Mouse (Mus musculus): ENCODE data around the gene Ptrh2. TPM values are rescaled to one million over a fixed set of nuclear protein-coding genes. Genes with fewer than 3 reads are reported as not detected.
A peak's percentile ranks its signal among the peaks of the same experiment; 100 is the strongest.

The Ptrh2 gene
- 24.4 and 30.2 TPM in 2 replicates for polyA plus RNA-seq (2016; fragmentation: Nextera tagmentation; extraction: Ambion mirVana)

DNA sequence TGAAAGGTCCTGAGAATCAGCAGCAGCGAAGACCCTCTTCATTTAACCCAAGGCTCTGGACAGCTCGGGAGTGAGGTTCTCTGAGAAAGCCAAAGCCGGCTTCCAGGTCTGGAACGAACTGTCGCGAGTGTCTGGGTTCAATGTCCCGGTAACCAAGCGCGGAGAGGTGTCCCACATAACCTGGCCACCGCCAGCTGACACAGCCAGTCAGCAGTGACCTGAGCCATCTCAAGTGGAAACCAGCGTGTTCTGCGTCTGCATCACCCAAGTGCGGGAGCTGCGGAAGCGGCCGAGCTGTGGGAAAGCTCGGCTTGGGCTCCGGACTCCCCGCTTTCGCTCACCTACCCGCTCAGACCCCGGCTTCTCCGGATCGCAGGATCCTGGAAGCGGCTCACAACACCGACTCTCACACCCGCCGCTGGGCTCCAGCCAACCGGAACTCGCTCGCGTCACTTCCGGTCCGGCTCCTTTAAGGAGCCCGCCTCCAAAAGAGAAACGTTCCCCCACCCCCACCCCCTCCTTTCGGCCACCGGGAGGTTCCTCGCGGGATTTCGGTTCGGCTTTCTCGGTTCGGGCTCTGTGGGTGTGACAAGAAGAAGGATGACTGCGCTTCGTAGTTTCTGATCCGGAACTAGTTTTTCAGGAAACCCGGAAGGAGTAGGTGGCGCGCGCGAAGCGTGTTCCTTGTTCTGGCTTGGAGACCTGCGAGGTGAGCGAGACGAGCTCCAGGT is at the start of gene Ptrh2, which contains the start of gene Vmp1:
TSS of gene Ptrh2 (plus strand) at position 591 of the 731 bp plus-strand sequence.
TSS of gene Vmp1 (minus strand) at position 442 of the 731 bp plus-strand sequence.
- peak within 1 kb of the TSS; percentile 91 for H3K27ac ChIP-seq
- H3K36me3 ChIP-seq, result peaks cover 13% of the 10 kb centered on the region
- H3K9me3 ChIP-seq, result no peaks in the 10 kb centered on the region
- peak; percentile 97 for DNase-seq (ENCODE audit: low spot score)
- H3K4me1 ChIP-seq, result peaks cover 27% of the 10 kb centered on the region
- H3K4me3 ChIP-seq, result peak within 1 kb of the TSS; percentile 87
- H3K27me3 ChIP-seq (ENCODE audit: insufficient read depth, poor library complexity, severe bottlenecking), result no peaks in the 10 kb centered on the region
- WGBS, result under 1% methylated on average over 56 of the region's 56 CpGs

DNA sequence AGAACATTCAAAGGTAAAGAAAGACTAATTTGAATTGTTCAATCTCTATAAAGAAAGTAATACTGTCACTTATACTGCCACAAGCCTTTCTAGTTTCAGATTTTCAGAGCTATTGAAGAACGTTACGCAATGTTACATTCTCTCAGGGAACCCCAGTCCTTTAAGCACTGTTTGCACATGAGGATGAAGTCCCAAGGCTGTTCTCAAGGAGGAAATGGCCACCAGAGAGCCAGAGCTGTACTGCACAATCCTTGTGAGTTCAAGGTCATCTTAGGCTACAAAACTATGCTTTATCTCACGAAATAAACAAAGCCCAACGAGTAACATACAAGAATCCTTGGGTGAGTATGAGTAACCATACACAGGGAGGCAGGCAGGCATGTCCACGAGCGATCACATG is 49.4 kb upstream of the Ptrh2 start:
- Histone ChIP-seq H3K4me1 (no peaks in the 10 kb centered on the region; the same call in 1 of the 2 replicates), H3K4me3 (no peak overlapping the region), H3K27ac (no peak overlapping the region), H3K36me3 (peaks cover 26% of the 10 kb centered on the region), H3K9me3 (no peaks in the 10 kb centered on the region), H3K27me3 (ENCODE audit: insufficient read depth, poor library complexity, severe bottlenecking) (no peaks in the 10 kb centered on the region)
- WGBS, result 91% methylated on average over 6 of the region's 6 CpGs
- DNase-seq (ENCODE audit: low spot score), result no peak

DNA sequence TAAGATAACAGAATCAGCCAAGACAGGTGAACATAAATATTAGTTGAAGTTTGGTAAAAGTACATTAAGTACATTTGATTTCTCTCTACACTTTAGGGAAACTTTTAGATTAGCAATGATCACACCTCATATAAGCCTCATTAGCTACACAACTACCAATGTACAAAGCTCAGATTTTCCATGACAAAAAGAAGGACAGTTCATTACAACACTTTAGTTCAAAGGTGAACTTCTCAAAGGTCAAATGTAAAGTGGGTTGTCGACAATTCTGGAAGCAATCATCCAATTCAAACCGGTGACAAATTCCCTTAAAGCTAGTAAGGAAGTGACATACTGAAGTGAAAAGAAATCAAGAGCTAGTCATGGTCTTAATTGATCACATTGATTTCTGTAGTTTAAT is 46.1 kb upstream of the Ptrh2 start:
- Histone ChIP-seq H3K4me3 (no peak overlapping the region), H3K36me3 (peaks cover 19% of the 10 kb centered on the region), H3K9me3 (no peaks in the 10 kb centered on the region), H3K4me1 (no peaks in the 10 kb centered on the region), H3K27ac (no peak overlapping the region), H3K27me3 (ENCODE audit: insufficient read depth, poor library complexity, severe bottlenecking) (no peaks in the 10 kb centered on the region)
- DNase-seq (ENCODE audit: low spot score), result no peak
- 64% methylated on average over 2 of the region's 2 CpGs for WGBS

- Histone ChIP-seq H3K4me3 (no peak overlapping the region), H3K36me3 (peaks cover 14% of the 10 kb centered on the region; the same call in 1 of the 2 replicates), H3K9me3 (no peaks in the 10 kb centered on the region), H3K27me3 (ENCODE audit: insufficient read depth, poor library complexity, severe bottlenecking) (no peaks in the 10 kb centered on the region), H3K27ac (no peak overlapping the region), H3K4me1 (peaks cover 8% of the 10 kb centered on the region; the same call in 1 of the 2 replicates)
- no peak for DNase-seq (ENCODE audit: low spot score)
- WGBS, result 82% methylated on average over 4 of the region's 4 CpGs
Observed at GRCm38 (mm10) chr11:86641714-86642113, 42.1 kb upstream of the Ptrh2 start.

- no peaks in the 10 kb centered on the region for H3K9me3 ChIP-seq
- H3K4me1 ChIP-seq, result peaks cover 11% of the 10 kb centered on the region
- no peak for DNase-seq (ENCODE audit: low spot score)
- H3K4me3 ChIP-seq, result no peak overlapping the region
- H3K27me3 ChIP-seq (ENCODE audit: insufficient read depth, poor library complexity, severe bottlenecking), result no peaks in the 10 kb centered on the region
- H3K36me3 ChIP-seq, result peaks cover 14% of the 10 kb centered on the region; the same call in 1 of the 2 replicates
- 94% methylated on average over 4 of the region's 4 CpGs for WGBS
- no peak overlapping the region for H3K27ac ChIP-seq
Observed at GRCm38 (mm10) chr11:86644553-86644952, 39.2 kb upstream of the Ptrh2 start.

DNA sequence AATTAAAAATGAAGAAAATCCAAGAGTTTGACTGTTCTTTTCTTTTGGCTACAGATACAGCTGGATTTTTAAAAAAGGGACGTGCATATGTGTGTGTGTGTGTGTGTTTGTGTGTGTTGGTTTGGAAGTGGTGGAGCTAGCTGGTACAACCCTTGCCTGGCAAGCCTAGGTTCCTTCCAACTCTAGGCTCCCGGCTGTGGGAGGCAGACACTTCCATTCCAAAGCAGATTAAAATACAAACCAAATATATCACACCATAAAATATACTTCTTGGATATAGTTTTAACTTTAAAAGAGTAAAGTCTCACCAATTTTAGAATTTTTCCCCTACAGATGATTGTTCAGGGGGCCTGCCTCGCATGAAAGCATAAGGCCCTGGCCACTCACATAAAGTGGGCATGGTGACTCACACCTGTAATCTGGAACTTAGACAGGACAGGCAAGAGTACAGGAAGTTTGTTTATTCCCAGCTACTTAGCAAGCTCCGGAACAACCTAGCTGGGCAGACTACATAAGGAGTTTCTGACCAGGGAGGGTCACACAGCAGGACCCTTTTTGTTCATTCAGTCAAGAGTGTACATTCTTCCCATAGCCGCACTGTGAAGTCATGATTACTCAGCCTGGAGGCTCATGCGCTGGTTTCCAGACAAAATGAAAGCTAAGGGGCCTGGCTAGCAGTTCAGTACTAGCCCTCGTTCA is 37.5 kb upstream of the Ptrh2 start:
- H3K27ac ChIP-seq, result peak overlapping the region; percentile 71
- no peak overlapping the region for H3K4me3 ChIP-seq
- H3K9me3 ChIP-seq, result no peaks in the 10 kb centered on the region
- WGBS, result 39% methylated on average over 7 of the region's 7 CpGs
- no peaks in the 10 kb centered on the region for H3K27me3 ChIP-seq (ENCODE audit: insufficient read depth, poor library complexity, severe bottlenecking)
- peaks cover 14% of the 10 kb centered on the region; the same call in 1 of the 2 replicates for H3K36me3 ChIP-seq
- H3K4me1 ChIP-seq, result peaks cover 11% of the 10 kb centered on the region
- DNase-seq (ENCODE audit: low spot score), result peak; percentile 86

GRCm38 (mm10) chr11:86646885-86647459 is 36.8 kb upstream of the Ptrh2 start:
- Histone ChIP-seq H3K27me3 (ENCODE audit: insufficient read depth, poor library complexity, severe bottlenecking) (no peaks in the 10 kb centered on the region), H3K36me3 (peaks cover 11% of the 10 kb centered on the region; the same call in 1 of the 2 replicates), H3K4me3 (no peak overlapping the region), H3K27ac (peak overlapping the region; percentile 71), H3K4me1 (peaks cover 11% of the 10 kb centered on the region), H3K9me3 (no peaks in the 10 kb centered on the region)
- WGBS, result 79% methylated on average over 3 of the region's 3 CpGs
- no peak for DNase-seq (ENCODE audit: low spot score)

DNA sequence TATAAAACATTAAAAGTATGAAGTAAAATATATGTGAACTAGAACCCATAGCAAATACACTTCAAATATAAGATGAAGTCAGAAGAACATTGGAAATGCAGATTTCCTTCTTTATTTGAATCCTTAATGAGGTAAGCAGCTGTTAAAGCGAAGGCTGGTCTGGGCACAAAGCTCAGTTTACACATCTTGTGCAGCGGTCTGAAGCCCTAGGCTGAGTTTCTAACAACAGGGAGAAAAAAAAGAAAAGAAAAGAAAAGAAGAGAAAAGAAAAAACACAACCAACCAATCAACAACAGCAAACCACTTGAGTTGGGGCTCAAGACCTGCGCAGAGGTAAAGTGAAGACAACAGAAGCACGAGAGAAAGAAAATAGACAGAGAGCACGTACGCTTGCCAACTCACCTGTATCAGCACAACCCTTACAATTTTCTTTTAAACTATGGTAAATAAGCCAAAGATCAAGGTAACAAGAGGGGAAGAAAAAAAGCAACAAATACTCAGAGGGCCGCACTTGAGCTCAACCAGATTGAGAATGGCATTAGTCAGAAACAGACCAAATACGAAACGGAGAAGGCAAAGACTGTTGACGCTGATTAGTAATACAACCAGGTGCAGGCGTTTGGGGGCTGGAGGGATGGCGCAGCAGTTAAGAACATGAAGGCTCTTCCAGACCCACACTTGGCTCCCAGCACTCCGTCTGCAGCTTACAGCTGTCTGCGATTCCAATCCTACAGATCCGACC is 35.9 kb upstream of the Ptrh2 start:
- H3K9me3 ChIP-seq, result no peaks in the 10 kb centered on the region
- H3K4me1 ChIP-seq, result peaks cover 11% of the 10 kb centered on the region
- H3K27ac ChIP-seq, result 0 out of 2 replicates have a peak overlapping the region, but pooled peaks have one; percentile 8
- H3K4me3 ChIP-seq, result no peak overlapping the region
- WGBS, result 89% methylated on average over 15 of the region's 15 CpGs
- no peak for DNase-seq (ENCODE audit: low spot score)
- H3K27me3 ChIP-seq (ENCODE audit: insufficient read depth, poor library complexity, severe bottlenecking), result no peaks in the 10 kb centered on the region
- peaks cover 7% of the 10 kb centered on the region; the same call in 1 of the 2 replicates for H3K36me3 ChIP-seq

DNA sequence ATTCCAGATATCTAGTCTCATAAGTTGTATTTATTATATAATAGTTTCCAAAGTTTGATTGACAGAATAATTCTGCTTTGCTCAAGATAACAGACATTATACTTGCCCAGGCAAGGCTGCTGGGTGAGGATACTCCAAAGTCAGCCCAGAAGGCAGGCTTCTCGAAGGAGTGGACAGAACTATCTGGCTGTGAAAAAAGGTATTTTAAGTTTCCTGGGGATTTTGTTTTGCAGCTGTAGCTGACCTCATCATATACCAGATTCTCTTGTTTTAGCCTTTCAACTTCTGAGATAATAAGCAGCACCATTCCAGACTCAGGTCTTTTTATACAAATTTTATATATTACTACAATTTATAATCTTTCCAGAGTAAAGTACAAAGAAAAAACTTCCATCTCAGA is 34.2 kb upstream of the Ptrh2 start:
- H3K27me3 ChIP-seq (ENCODE audit: insufficient read depth, poor library complexity, severe bottlenecking), result no peaks in the 10 kb centered on the region
- 78% methylated on average over 1 of the region's 1 CpGs for WGBS
- H3K36me3 ChIP-seq, result 0 out of 2 replicates have a peak, but pooled peaks cover 3% of the 10 kb centered on the region
- H3K9me3 ChIP-seq, result no peaks in the 10 kb centered on the region
- DNase-seq (ENCODE audit: low spot score), result no peak
- H3K4me3 ChIP-seq, result no peak overlapping the region
- H3K4me1 ChIP-seq, result peaks cover 16% of the 10 kb centered on the region
- H3K27ac ChIP-seq, result no peak overlapping the region

- Histone ChIP-seq H3K4me1 (peaks cover 16% of the 10 kb centered on the region), H3K27me3 (ENCODE audit: insufficient read depth, poor library complexity, severe bottlenecking) (no peaks in the 10 kb centered on the region), H3K9me3 (no peaks in the 10 kb centered on the region), H3K36me3 (no peaks in the 10 kb centered on the region), H3K27ac (peak overlapping the region; percentile 42; the same call in 1 of the 2 replicates), H3K4me3 (no peak overlapping the region)
- DNase-seq (ENCODE audit: low spot score), result no peak
- 60% methylated on average over 6 of the region's 6 CpGs for WGBS
Observed at GRCm38 (mm10) chr11:86650676-86651075, 33.1 kb upstream of the Ptrh2 start.

DNA sequence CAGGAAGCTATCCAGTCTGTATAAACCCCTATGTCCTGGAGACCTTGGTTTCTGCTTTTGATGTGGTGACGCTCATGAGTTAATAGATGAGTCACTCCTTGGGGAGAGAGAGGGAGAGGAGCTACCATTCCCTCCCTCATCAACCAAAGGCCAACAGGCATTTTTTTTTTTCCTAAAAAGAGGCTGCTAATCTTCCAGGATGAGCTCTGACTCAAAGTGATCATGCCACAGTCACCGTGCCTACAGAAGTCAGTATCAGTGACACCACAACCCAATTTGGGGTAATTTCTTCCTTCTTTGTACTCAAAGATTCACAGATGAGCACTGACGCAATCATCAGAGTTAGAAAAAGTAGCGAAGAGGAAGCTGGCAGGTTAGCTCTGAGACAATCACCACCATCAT is 31.2 kb upstream of the Ptrh2 start:
- Histone ChIP-seq H3K27ac (peak overlapping the region; percentile 29; the same call in 1 of the 2 replicates), H3K9me3 (no peaks in the 10 kb centered on the region), H3K4me3 (no peak overlapping the region), H3K36me3 (no peaks in the 10 kb centered on the region), H3K27me3 (ENCODE audit: insufficient read depth, poor library complexity, severe bottlenecking) (no peaks in the 10 kb centered on the region), H3K4me1 (peaks cover 15% of the 10 kb centered on the region)
- no peak for DNase-seq (ENCODE audit: low spot score)
- 86% methylated on average over 4 of the region's 4 CpGs for WGBS

DNA sequence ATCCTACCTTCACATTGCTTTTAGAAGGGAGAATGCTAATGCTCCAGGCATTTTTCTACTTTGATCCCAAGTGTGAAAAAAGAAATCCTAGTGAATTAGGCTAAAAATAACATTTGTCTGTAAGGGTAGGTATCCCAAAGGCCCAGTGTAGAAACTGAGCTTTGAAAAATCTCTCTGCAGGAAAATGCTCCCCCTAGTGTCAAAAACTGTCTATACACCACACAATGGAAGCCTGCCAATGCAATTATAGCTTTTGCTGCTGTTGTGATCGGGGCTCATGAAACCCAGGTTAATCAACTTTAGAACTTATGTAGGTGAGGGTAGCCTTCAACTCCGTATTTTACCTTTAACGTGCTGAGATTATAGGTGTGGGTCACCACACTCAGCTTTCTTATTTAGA is 30.3 kb upstream of the Ptrh2 start:
- Histone ChIP-seq H3K9me3 (no peaks in the 10 kb centered on the region), H3K4me1 (peaks cover 15% of the 10 kb centered on the region), H3K27ac (no peak overlapping the region), H3K4me3 (no peak overlapping the region), H3K27me3 (ENCODE audit: insufficient read depth, poor library complexity, severe bottlenecking) (no peaks in the 10 kb centered on the region), H3K36me3 (no peaks in the 10 kb centered on the region)
- no peak for DNase-seq (ENCODE audit: low spot score)
- WGBS, result 37% methylated on average over 3 of the region's 3 CpGs
